Mouse (Mus musculus) testis, postnatal 10 days (tissue): ENCODE results near the gene Svbp.

Source experiments
- DNase-seq: peaks from one replicate; pipeline ENCODE4 v3.0.0; 2021; ENCODE audit warnings: low spot score

The Svbp gene

DNA sequence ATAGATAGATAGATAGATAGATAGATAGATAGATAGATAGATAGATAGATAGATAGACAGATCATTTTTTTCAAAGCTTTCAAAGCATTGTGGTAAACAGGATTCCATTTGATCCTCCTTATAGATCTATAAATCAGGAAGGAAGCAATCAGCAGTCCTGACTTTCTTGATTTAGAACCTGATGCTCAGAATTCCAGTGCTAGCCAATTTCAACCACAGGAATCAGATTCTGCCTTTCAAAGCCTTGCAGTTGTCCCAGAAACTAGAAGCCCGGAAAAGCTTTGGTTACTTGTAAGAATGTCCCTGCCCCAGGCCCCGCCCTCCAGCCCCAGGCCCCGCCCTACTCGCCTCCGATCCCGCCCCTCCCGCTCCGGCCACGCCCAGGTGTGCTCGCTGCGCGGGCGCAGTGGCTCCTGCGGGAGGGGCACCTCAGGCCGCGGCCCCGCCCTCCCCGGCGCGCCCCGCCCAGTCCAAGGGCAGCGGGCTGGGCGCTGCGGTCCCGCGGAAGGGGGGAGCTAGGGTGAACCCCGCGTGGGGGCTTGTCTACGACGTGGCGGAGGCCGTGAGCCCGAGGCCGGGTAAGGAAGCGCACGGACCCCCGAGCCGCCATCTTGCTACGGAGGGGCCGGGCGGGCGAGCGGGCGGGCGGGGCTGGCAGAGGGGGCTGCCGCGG lies at the start of gene Svbp:
TSS of gene Svbp (plus strand) at position 398 of the 673 bp plus-strand sequence.
- DNase-seq: peak; percentile 98

DNA sequence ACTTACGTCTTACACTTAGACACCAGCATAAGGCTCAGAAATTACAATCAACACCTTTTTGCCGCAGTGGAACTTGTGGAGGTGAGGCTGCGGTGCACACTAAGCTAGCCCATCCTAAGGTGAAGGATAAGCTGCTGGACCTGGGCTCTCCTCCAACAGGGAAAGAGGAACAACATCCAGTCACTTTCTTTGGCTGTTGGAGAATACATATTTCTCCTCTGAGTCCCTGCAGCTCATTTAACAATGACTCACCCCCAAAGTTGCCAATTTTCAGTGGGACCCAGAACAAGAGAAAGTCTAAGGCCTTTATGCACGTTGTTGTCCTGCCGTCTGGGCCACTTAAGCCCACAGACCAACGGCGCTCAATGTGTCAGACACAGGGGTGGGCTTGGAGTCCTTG lies 48.3 kb upstream of the Svbp start:
- DNase-seq: no peak

DNA sequence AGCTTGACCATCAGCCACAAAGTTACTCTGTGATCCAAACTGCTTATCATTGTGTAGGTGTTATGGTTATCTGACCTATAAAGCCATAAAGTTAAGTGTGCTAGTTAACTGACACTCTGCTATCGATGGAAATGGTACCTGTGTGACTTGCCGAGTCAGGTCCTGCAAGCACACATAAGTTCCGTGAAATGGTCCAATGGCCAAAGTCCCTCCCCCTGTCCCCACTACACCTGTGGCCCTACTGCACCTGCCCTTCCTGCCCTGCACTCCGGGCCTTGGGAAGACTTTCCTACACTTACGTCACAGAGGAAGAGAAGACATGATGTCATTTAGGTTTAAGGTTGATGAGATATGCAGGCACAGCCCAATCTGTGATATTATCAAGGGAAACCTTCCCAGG lies 47.8 kb upstream of the Svbp start:
- DNase-seq: no peak

DNA sequence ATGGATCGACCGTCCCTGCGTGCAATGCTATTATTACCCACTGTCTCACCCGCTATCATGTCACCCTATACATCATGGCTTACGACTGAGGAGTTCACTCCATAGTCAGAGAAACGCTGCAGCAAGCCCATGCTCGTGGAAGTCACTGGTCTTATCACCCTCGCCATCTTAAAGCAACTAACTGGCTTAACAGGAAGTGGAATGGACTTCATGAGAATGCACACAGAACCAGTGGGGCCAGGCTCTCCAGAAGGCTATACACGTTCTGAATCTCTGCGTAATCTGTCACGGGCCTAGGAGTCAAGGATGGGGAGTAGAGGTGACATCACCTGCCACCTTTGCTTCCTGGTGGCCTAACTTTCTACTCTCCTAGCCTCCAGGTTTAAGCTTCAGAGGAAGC lies 46.4 kb upstream of the Svbp start:
- no peak for DNase-seq

DNA sequence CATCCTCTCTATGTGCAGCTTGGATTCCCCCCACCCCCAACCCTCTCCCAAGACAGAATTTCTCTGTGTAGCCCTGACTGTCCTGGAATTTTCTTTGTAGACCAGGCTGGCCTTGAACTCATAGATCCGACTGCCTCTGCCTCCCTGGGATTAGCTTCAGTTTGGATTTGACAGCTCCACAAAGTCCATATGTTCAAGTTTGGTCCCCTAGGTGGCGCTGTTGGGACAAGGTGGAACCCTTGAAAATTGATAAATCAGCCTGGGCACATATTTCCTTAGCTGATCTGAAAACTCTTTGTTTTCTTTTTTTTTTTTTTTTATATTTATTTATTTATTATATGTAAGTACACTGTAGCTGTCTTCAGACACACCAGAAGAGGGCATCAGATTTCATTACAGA lies 37.9 kb upstream of the Svbp start:
- peak; percentile 87 for DNase-seq

DNA sequence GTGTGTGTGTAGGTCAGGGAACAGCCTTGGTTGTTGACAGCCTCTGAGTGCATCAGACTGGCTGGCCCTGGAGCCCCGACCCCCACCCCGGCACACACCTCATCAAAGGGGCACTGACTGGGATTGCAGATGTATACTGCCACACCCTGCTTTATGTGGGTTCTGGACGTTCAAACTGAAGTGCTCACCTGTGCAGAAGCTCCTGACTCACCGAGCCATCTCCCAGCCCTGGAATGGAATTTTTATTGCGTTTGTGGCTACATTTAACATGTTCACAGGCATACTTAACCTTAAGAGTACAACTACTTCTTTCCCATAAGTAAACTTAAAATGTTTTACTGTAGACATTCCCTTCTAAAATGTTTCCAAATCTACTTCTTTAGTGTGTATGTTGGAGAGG lies 37.2 kb upstream of the Svbp start:
- DNase-seq: no peak

DNA sequence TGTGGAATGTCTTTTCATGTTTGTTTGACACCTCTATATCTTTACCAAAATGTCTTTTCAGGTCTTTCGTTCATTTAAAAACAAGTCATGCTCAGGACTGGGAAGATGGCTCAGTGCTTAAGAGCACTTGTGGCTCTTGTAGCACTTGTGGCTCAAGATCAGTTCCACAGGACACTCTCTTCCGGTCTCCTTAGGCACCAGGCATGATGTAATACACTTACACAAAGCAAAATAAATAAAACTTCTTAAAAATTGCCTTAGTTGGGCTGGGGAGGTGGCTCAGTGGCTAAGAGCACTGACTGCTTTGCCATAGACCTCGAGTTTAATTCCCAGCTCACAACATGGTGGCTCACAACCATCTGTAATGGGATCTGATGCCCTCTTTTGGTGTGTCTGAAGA lies 33.7 kb upstream of the Svbp start:
- no peak for DNase-seq

DNA sequence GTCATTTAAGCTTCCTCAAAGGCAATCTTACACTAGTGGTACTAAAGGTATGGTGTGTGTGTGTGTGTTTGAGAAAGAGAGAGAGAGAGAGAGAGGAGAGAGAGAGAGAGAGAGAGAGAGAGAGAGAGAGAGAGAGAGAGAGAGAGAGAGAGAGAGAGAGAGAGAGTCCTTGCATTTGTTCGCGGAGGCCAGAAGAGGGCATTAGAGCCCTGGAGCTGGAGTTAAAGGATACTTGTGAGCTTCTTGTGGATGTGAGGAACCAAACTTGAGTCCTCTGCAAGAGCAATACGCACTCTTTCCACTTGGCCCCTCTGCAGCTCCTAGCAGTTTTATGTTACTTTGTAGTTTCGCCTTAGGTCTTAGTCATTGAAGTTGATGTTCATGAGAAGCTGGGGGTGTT lies 32.1 kb upstream of the Svbp start:
- DNase-seq: no peak

DNA sequence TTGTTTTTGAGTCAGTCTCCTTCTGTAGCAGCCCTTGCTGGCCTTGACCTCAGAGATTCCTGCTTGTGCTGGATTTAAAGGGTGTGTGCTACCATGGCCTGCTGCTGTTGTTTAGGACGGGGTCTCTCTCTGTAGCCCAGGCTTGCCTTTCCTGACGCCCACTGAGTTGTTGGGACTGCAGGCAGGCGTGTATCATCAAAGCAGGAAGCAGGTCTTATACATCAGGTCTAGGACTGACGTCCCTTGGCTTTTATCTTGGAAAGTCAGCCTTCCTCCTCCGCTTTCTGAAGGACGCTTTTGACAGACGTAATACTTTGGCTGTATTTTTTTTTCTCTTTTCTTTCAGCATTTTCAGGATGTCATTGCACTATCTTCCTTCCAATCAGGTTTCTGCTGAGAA lies 29.2 kb upstream of the Svbp start:
- DNase-seq: no peak

DNA sequence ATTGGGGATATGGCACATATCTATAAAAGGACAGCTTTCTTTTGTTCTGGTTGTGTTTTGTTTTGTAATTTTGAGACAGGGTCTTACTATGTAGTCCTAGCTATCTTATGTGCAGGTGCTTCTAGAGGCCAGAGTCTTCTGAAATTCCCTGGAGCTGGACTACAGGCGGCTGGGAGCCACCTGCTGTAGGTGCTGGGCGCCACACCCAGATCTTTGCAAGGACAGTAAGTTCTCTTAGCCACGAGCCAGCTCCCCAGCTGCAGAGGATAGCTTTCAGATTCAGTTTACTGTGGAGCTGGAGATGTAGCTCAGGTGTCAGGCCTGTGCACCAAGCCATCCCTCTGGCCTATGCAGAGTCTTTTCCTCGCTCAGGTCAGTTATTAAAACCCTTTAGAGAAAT lies 28.0 kb upstream of the Svbp start:
- DNase-seq: no peak

DNA sequence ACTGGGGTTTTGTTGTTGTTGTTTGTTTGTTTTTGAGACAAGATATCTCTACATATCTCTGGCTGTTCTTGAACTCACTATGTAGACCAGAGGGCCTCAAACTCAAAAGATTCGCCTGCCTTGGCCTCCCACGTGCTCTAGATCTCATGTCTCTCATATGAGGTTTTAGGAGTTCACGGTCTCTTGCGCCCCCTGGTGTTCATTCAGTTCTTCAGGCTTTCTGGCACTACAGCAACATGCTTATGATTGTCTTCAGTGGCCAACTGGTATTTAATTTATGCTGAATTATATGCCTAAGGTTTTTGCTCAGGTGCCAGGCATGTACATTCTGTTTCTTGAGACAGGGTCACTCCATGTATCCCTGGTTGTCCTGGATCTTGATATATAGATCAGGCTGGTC lies 27.4 kb upstream of the Svbp start:
- DNase-seq: peak; percentile 88

DNA sequence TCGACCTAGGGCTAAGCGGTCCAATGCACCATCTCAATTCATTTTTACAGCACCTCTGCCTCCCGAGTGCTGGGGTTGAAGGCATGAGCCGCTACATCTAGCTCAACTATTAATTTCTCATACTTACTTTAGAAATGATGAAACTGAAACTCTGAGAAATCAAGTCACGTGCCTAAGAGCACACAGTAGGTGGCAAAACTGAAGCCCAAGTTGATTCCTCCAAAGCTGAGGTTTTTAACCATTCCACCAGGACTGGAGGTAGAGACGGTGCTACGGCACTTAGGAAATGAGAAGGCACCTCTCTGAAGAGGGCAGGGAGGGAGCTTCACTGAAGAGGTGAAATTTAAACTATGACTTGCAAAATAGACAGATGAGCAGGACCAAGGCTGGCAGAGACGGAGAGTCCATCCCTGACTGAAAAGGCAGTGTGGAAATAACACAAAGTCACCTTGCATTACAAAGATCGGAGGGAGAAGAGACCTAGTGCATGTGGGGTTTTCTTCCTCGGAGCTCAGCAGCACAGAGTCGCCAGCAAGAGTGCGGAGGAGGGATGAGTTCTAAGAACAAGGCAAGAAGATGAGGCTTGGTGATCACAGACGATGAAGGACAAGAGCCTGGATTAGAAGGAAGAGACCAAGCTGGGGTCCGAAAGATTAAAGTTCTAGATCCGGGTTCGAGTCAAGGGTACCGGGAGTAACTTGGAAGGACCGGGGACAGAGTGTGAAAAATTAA lies 22.0 kb upstream of the Svbp start:
- no peak for DNase-seq

DNA sequence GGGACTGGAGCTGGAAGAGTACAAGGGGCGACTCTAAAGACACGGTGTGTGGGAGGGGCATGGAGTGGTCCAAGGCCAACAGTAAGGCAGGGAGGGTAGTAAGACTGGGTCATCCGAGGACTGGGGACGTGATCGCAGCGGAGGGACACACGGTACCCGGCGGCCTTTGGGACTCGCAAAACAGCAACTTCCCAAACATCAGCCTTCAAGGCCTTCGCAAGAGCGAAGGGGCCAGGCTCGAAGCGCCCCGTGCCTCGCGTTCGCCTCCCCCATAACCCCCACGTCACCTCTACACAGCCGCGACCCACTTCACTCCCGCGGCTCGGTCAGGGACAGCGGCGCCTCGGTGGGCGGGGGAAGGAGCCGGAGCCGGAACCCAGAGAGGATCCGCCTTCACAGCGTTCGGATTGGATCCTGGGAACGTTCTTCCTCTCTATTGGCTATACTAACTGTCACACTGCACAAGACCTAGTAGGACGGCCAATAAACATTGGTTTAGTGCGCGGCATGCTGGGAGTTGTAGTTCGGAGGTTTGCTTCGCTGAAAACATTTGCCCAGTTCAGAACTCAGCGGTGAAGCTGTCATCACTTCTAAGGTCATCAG lies 21.2 kb upstream of the Svbp start, which contains the start of gene Zfp691:
TSS of gene Zfp691 (minus strand) at position 345 of the 603 bp plus-strand sequence.
- DNase-seq: peak; percentile 91

DNA sequence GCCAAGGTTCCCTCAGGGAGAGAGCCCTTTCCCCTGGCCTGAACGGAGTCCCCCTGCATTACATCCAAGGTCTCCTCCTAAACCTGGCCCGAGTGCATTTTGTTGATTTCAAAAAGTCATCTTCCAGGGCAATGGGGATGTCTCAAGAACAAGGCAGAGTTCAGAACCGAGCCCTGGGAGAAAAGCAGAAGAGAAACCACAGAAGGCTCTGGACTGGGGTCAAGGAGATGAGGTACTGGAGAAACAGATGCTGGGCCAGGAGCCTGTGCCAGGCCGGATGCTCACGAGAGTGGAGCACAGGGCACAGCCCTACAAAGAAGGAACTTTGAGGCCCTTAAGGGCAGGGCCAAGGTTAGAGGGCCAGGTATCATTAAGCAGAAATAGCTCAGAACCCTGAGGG lies 17.4 kb upstream of the Svbp start:
- no peak for DNase-seq

DNA sequence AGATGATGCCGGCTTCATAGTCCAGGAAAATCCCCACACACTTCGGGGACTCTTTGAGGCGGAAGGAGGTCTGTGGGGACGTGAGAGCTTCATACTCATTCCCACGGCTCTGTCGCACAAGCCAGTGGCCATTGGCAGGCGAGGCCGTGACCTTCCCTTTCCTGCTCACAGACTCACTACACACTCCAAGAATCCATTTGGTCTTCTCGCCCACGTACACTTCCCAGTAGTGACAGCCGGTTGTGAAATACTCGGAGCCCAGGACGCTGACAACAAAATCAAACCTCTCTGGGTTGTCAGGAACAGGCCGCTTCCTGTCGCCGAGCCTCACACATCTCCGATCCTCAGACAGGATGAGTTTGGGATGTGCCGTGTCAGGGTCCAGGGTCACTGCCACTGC lies 16.8 kb upstream of the Svbp start:
- DNase-seq: no peak

DNA sequence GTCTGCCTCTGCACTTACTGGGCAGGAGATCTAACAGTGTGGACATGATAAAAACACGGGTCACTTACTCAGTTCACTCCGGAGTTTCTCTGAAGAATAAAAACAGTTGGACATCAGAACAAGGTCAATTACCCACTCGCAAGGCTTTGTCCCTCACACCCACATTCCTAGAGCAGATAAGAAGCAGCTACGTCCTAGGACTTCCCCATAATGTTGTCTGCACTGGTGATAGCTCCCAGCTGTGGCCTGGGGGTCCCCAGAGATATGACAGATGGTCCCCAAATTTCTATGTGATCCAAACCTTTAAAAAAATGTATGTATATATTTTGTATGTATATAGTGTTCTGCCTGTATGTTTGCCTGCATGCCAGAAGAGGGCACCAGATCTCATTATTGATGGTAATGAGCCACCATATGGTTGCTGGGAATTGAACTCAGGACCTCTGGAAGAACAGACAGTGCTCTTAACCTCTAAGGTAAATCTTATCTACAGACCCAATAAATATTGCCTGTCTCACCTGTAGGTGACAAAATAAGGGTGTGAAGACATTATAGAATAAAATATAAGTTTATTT lies 14.9 kb upstream of the Svbp start:
- no peak for DNase-seq

DNA sequence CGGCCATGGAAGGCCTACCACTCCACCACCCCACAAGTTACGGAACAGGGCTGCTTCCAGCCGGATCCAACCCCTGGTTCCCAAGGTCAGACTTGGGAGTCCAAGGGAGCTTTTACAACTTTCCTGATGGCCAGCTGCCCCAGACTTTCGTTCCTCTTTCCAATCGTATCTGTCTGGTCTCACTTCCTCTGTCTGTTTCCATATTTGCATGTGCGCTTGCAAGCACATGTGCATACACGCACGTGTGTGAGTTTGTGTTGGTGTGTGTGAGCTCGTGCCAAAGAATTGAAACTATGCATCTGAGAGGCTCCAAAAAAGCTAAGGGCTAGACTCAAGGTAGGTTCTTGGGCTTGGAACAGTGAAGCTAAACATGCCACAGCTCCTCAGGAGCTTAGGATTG lies 13.7 kb upstream of the Svbp start:
- DNase-seq: no peak

DNA sequence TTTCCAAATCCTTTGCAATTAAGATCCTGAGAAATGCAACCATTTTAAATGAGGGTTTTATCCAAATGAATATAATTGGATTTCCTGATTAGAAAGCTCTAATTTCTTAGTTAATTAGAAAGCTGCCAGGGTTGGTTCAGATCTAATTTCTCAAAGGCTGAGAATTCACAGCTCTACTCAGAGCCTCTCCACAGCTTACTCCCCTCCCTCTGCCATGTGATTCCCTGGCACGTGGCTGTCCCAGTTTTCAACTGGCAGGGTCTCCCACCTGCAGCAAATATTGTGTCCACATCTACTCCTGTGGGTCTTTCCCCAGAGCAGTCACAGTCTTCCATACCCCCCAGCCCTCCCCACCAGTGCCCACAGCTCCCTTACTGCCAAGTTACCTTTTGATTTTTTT lies 11.6 kb upstream of the Svbp start:
- no peak for DNase-seq

DNA sequence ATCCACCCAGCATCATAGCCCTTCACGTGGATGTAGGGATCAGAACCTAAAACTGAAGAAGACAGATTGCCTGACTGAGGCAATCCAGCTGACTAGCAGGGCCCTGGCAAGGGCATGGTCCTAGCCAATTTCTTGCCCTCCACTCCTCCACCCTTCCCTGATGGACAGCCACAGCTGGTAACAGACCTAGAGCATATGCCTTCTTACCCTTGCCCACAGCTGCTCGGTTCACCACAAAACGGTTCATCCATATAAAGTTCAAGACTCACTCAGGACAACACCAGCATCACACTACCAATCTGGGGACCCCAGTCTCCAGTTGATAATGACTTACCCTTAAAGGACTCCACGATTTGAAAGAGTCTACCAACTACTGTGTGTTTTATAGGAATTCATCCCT lies 9.3 kb upstream of the Svbp start:
- no peak for DNase-seq

DNA sequence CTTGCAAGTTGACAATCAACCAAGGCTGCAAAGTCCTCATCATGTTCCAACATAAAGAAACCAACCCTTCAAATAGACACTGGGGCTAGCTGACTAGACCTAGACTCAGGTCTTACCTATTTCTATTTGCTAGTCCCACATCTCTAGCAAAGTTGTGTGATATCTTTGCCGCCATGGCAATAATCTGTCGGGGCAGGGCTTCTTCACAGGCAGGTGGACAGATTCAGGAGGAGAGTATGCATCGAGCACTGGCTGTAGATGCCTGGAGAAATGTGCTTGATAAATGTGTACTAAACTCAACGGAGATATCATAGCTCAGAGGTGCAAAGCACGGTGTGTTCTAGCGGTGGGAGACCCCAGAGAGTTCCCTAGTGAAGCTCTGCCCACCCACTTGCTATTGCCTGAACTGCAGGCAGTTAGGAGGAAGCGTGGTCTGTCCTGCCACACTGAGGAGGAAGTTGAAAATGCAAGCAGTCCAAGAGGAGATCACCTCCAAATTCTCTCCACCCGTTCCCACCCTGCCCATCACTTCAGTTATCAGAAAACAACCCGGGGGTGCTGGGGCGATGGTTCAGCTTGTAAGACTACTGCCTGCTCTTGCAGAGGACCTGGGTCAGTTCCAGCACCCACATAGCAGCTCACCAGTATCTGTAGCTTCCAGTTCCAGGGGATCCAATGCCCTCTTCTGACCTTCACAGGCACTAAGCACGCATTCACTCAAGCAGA lies 6.9 kb upstream of the Svbp start:
- DNase-seq: no peak

DNA sequence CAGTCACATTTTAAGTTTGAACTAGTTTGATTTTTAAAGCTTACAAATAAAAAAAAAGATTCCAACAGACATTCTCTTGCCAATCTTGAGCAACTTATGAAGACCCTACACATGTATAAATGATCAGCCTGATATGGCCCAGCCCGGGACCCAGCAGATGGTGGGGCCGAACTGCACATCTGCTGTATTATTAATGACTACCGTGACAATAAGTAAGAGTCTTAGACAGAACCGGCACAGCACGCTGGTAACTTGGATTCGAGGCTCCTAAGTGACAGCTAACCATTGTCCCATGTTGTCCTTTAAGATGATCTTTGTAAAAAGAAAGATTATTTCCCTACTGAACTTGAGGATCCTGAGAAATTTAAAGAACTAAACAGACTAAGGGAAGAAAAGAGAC lies 5.7 kb upstream of the Svbp start:
- no peak for DNase-seq

DNA sequence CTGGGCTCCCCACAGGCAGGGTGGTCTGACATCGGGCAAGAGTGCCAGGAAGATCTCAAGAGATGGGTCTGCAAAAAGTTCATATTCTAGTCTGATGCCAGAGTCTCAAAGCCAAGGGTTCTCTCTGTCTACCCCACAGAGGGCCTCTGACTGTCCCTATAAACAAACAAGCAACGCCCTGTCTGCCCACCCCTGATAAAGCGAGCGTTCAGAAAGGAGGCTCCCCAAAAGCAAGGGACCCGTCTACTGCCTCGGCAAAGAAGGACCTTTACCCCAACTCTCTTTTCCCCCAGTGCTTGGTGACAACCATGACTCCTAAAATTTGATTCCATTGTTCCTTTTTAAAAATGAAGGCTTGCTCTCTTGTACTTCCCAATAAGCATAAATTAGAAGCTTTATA lies 5.2 kb upstream of the Svbp start, which contains the start of gene Ermap:
TSS of gene Ermap (minus strand) at position 148 of the 400 bp plus-strand sequence.
- no peak for DNase-seq
